Mouse (Mus musculus) common myeloid progenitor, adult 5-6 weeks (primary cell): ENCODE data around the gene Nfib. TPM values are rescaled to one million over a fixed set of nuclear protein-coding genes. Genes with fewer than 3 reads are reported as not detected.

ENCODE experiments used
- ATAC-seq: replicated peaks from 2 replicates; pipeline ENCODE4 v1.8.0; 2016; ENCODE audit warnings: low read depth, mild to moderate bottlenecking, moderate TSS enrichment, inconsistent platforms; ENCODE audit not compliant: poor library complexity, severe bottlenecking
- total RNA-seq: library from RNA; stranded (forward); fragments of 200-1000, 187-1606 nt; gene quantifications from 2 replicates; pipeline ENCODE4 v1.2.3, GENCODE M21; 2017

Gene Nfib
- total RNA-seq, 1 experiment from 2014 or later, result not detected

DNA sequence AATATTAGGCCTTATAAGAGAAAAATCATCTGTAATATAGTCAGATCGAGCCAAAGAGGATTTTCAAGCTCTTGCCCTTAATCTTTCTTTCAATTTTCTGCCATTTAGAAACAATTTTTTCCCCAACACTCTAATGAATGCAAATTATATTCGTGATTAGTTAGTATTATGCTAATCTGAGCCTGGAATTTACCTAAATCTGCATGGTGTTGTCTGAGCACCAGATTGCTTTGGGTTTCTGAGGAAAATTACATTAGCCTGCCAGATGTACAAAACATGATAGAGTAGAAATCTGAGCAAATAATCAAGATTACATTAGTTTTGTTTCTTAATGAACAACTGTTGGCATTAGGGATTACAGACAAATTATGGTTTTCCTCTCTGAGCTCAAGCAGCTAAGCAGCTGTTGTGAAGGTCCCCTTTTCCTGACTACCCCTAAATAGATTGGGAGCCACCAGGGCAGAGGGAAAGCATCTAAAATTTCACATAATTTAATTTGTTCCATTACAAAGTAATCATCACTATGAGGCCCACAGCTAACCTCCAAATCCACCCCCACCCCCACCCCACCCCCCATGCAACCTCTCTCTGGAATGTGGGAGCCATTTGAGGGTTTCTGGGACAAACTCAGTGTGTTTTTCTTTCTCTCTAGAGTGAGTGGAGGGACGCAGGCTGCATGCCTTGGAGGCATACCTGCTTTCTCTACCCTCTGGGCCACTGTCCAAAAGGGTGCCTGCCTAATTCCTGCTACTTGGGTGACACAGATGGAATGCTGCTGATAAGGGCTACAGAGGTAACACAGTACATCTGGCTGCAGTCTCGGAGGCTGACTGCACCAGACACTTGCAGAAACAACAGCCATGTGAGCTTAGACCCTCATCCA is 14.2 kb downstream of the Nfib start:
- peak; percentile 65 for ATAC-seq

DNA sequence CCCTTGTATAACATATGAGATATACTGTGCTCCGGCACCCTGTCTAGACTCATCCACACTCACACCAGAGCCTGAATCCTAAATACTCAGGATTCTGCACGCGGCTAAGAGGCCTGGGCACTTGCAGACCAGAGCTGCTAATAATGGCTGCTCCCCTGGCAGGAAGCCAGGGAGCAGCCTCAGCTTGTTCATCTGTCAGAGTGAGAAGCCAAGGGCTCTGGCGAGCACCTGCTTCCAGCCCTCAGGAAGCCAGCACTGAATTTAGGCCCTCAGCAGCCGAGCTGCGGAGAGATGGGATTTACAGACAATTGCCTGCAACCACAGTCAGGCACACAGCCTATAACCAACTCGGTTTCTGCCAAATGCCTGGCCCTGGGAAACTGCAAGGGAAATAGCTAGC is 15.3 kb downstream of the Nfib start:
- ATAC-seq, result no peak

GRCm38 (mm10) chr4:82686037-82686436 is 19.5 kb downstream of the Nfib start:
- peak; percentile 97 for ATAC-seq

GRCm38 (mm10) chr4:82684088-82684715 is 21.3 kb downstream of the Nfib start:
- no peak for ATAC-seq

GRCm38 (mm10) chr4:82683583-82683982 is 22.0 kb downstream of the Nfib start:
- ATAC-seq, result no peak

GRCm38 (mm10) chr4:82676104-82676503 is 29.4 kb downstream of the Nfib start:
- ATAC-seq, result no peak

DNA sequence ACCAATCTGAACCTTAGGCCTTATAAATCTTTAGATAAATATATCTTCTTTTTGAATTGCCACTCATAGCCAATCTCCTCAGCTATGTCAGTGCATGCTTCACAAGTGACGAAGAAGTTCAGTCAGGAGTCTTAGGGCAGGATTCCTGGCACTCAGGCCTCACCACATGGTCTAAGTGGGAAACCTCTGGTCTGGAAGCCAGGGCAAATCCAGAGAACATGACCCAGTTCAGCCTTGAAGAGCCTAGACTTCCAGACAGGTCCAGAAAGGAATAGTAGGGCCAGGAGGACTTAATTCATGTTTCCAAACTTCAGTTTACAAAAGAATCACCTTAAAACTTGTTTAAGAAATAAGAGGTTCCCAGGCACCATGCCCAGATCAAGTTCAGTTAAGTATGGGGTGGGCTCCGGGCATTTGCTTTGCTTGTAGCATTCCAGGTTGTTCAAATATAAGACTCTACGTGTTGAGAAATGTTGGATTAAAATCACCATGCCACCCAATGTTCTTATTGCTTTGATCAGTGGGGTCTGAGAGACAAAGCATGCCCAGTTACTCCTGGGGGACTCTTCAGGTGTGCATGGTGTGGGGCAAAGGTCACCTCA is 38.2 kb downstream of the Nfib start:
- no peak for ATAC-seq

DNA sequence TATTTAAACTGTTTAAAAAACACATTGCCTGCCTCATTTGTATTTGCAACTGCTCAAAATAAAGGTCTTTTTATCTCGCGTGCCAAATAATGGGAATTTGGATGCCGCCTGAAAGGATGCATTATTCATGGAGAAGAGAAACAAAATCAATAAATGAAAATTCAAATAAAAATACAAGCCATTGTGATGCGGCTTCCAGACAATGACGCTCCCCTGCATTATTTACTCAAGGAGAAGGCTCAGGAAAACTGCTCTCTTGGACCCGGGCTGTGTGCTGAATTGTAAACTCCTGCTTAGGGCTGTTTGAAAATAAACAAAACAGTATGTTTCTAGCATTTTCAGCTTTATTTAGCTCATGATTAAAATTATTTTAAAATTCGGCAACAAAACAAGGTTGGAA is 41.1 kb downstream of the Nfib start:
- no peak for ATAC-seq

DNA sequence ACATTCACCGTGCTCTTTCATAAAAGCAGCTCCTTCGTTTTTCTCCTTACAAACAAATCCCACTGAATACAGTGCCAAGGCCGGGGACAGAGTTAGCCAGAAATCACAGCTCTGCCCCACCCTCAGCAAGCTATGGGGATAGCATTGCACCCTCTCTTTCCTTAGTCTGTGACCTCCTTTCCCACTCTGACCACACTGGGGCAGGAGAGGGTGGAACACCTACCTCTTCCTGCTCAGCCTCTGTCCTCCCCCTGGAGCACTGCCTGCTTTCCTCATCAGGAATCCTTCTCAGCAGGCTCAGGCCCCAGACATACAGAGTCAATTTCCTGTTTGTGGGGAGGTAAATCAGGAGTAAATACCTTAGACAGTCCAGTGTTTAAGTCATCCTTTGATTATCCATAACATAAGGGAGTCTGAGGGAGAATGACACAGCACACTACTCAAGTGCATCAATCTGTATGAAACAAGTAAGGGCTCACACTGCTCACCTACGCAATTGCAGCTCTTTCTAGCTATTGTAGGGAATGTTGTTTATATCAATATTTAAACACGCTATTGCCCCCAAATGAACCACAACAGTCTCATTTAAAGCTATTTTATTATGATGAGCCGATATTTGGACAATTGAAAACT is 41.7 kb downstream of the Nfib start:
- ATAC-seq, result no peak

GRCm38 (mm10) chr4:82662626-82663025 is 42.9 kb downstream of the Nfib start:
- no peak for ATAC-seq

- ATAC-seq, result no peak
Measured at GRCm38 (mm10) chr4:82662222-82662621, 43.3 kb downstream of the Nfib start.

GRCm38 (mm10) chr4:82661215-82661614 is 44.3 kb downstream of the Nfib start:
- ATAC-seq, result no peak

- 0 out of 2 replicates have a peak, but pooled peaks have one; percentile 36 for ATAC-seq
Measured at GRCm38 (mm10) chr4:82645679-82646078, 59.9 kb downstream of the Nfib start.

DNA sequence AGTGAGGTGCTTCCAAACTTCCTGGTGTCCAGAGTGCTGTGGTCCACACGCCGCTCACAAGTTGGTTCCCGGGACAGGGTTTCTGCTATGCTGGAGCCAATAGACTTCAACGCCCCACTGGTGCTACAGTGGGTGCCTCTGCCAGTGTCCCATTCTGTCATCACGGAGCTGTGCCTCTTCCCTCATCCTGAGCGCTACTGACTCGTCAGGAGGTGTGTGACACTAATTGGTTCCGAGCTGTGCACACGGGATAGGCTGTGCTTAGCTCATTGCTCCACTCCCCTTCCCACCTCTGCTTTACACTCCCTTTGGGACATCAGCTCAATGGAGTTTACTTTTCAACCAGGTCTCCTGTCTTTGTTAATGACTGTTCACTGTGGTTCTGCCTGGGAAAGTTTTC is 60.8 kb downstream of the Nfib start:
- ATAC-seq, result no peak

DNA sequence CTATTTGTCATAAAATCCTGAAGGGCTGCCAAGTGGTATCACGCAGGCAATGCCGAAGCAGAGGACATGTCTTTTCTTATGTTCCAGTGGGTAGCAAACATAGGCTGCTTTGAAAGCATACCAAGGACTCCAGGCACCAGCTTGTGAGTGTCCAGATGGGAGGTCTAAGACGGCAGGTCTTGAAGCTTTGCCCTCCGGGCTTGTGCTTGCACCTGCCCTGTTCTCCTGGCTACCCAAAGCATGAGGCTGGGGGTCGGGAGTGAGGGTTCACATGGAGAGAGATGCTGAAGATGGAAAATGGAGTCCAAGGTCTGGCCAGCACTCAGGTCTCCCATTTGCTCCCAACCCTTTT is 61.8 kb downstream of the Nfib start:
- no peak for ATAC-seq

GRCm38 (mm10) chr4:82643022-82643733 is 62.4 kb downstream of the Nfib start:
- ATAC-seq, result peak; percentile 92

DNA sequence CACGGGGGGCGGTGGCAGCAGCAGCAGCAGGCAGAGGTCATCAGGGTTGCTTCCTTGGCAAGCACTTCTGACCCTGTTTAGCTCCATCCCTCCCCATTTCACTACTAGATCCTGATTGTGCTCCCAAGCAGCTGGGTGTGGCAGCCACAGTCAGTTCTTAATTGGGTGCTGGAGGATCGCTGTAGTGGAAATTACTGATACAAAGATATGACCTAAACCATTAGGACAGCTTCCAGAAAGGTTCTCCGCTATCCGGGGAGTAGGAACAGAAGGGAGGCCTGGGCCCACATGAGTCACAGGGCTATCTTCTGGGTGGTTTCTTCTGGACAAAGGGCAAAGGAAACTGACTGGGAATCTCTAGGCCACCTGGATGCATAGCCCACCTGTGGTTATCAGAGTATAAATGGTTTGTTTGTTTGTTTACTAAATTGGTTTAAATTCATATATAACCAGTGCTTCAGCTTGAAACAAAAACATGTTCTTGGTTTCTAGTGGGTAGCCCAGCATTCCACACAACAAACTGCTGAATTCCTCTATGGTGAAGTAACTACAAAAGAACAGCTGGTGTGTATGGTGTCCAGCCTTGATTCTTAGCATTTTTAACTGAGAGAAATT is 64.4 kb downstream of the Nfib start:
- no peak for ATAC-seq

DNA sequence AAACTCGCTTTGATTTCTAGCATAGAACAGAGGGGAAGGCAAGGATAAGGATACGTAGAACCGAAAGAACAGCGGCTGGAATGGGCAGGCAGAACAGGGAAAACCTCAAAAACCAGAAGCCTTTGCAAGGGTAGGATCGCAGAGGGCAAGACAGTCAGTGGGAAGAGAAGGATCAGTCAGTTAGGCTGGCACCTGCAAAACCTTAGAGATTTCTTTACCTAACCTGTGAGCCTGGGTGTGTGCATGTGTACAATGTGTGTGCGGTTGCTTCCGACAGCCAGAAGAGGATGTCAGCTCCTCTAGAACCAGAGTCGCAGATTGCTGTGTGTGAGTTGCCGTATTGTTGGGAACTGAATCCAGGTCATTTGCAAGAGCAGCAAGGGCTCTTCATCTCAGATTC is 67.3 kb downstream of the Nfib start:
- ATAC-seq, result no peak

DNA sequence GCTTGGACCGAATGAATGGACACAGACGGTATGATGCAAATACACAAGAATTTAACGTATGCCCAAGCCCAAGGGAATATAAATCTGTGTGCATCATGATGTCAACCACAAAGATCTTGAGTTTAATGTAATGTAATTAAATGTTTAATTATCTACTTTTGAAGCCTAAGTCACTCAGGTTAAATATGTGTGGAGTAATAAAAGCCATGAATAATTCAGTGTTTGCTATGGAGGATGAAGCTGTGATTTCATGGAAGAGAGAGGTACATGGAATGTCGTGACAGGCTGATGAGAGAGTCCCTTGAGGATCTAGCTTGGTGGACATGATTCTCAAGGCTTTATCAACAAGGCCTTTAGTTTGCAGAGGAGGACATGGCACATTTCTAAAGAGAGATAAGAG is 67.9 kb downstream of the Nfib start:
- ATAC-seq, result no peak

GRCm38 (mm10) chr4:82636658-82637057 is 68.9 kb downstream of the Nfib start:
- ATAC-seq, result no peak
